Mouse (Mus musculus) erythroblast, embryonic 14.5 days (primary cell): ENCODE data around the gene Mettl14.

Source experiments
- GATA1 ChIP-seq: IDR thresholded peaks from 2 replicates; pipeline ENCODE4 v1.6.1; 2012; ENCODE audit warnings: low read length, inconsistent platforms, mixed read lengths
- TAL1 ChIP-seq: IDR thresholded peaks from 3 replicates; pipeline ENCODE4 v1.6.1; 2012; ENCODE audit warnings: low read length, inconsistent platforms, mixed read lengths

DNA sequence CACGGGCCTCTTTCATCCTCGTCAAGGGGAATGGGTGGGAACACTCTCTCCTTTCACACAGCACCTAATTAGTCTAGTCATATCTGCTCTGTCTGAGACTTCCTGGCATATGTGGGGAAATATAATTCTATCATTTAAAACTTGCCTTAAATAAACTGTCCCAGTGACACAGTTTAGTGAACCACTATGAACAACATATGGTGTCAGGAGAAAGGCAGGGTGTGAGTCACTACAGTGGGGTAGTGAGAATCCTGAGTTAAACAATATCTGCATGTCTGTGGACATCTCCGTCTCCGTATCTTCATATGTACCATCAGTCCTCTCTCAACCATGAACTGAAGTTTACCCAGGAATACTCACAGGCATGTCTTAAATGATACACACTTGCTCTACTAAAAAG, 5.3 kb upstream of the Mettl14 start:
- TF ChIP-seq GATA1 (no peak), TAL1 (no peak)
